ENCODE assay signal across 7 mouse cellular contexts in genomic region chr14:34673395-34674228, GRCm38 (mm10). TPM values are rescaled to one million over a fixed set of nuclear protein-coding genes. Genes with fewer than 3 reads are reported as not detected.
DNase-seq lines count a peak whose midpoint lies in the region; ATAC-seq lines count a peak whose summit lies in the region.

Wapl (plus strand) TSS chr14:34673928.

- H3K9me3 ChIP-seq in embryonic facial prominence, embryonic 11.5 days (replicated peaks; ENCODE audit: control insufficient read depth, low read length) = no peaks in the 10 kb centered on the region
- H3K9me3 ChIP-seq in limb, embryonic 10.5 days (replicated peaks) = no peaks in the 10 kb centered on the region
- H3K9me3 ChIP-seq in midbrain, embryonic 13.5 days = no peaks in the 10 kb centered on the region

- H3K4me2 ChIP-seq in embryonic facial prominence, embryonic 11.5 days (ENCODE audit: low read depth, low read length) = peak within 1 kb of the TSS; percentile 84
- H3K4me2 ChIP-seq in midbrain, embryonic 13.5 days (replicated peaks) = peak within 1 kb of the TSS; percentile 89

- H3K4me3 ChIP-seq in embryonic facial prominence, embryonic 11.5 days (ENCODE audit: low read depth, low read length) = peak within 1 kb of the TSS; percentile 97
- H3K4me3 ChIP-seq in limb, embryonic 10.5 days = peak within 1 kb of the TSS; percentile 87
- peak within 1 kb of the TSS; percentile 99 for H3K4me3 ChIP-seq in midbrain, embryonic 13.5 days (replicated peaks)

- peak within 1 kb of the TSS; percentile 91 for H3K27ac ChIP-seq in embryonic facial prominence, embryonic 11.5 days (replicated peaks; ENCODE audit: low read depth, low read length)
- peak within 1 kb of the TSS; percentile 95 for H3K27ac ChIP-seq in limb, embryonic 10.5 days
- peak within 1 kb of the TSS; percentile 95 for H3K27ac ChIP-seq in midbrain, embryonic 13.5 days

- ATAC-seq in embryonic facial prominence, embryonic 11.5 days (replicated peaks; ENCODE audit: insufficient number of reproducible peaks, low FRiP score, low TSS enrichment, low read depth) = peak; percentile 98
- peak; percentile 94 for ATAC-seq in granulocyte monocyte progenitor cell, adult 5-6 weeks (replicated peaks; ENCODE audit: poor library complexity, severe bottlenecking)
- ATAC-seq in midbrain, embryonic 13.5 days = peak; percentile 99

- peak; percentile 98 for DNase-seq in adrenal gland, postnatal 14 days
- DNase-seq in embryonic facial prominence, embryonic 11.5 days (ENCODE audit: low spot score) = peak; percentile 97
- peak; percentile 98 for DNase-seq in kidney, adult 11 months
- DNase-seq in limb, embryonic 10.5 days (ENCODE audit: low spot score) = peak; percentile 96
- DNase-seq in spleen, adult 12 weeks (ENCODE audit: low spot score) = peak; percentile 95

- no peaks in the 10 kb centered on the region for H3K4me1 ChIP-seq in embryonic facial prominence, embryonic 11.5 days (ENCODE audit: control insufficient read depth, insufficient read depth, low read length)
- peaks cover 20% of the 10 kb centered on the region for H3K4me1 ChIP-seq in limb, embryonic 10.5 days
- H3K4me1 ChIP-seq in midbrain, embryonic 13.5 days (replicated peaks) = peaks cover 26% of the 10 kb centered on the region

- WGBS in embryonic facial prominence, embryonic 11.5 days = under 1% methylated on average over 76 of the region's 90 CpGs
- under 1% methylated on average over 90 of the region's 90 CpGs for WGBS in limb, embryonic 10.5 days
- under 1% methylated on average over 81 of the region's 90 CpGs for WGBS in midbrain, embryonic 13.5 days

- no peaks in the 10 kb centered on the region for H3K36me3 ChIP-seq in embryonic facial prominence, embryonic 11.5 days (replicated peaks; ENCODE audit: control insufficient read depth, insufficient read depth, low read depth, low read length)
- peaks cover 13% of the 10 kb centered on the region for H3K36me3 ChIP-seq in limb, embryonic 10.5 days
- peaks cover 6% of the 10 kb centered on the region; the same call in 1 of the 2 replicates for H3K36me3 ChIP-seq in midbrain, embryonic 13.5 days

- H3K27me3 ChIP-seq in embryonic facial prominence, embryonic 11.5 days (ENCODE audit: control insufficient read depth, insufficient read depth, low read length) = no peaks in the 10 kb centered on the region
- H3K27me3 ChIP-seq in limb, embryonic 10.5 days (ENCODE audit: low read depth, poor library complexity, severe bottlenecking) = no peaks in the 10 kb centered on the region
- H3K27me3 ChIP-seq in midbrain, embryonic 13.5 days = no peaks in the 10 kb centered on the region

- peak within 1 kb of the TSS; percentile 97 for H3K9ac ChIP-seq in embryonic facial prominence, embryonic 11.5 days (replicated peaks; ENCODE audit: low read length)
- peak within 1 kb of the TSS; percentile 93 for H3K9ac ChIP-seq in midbrain, embryonic 13.5 days (replicated peaks)

RNA-seq across cellular contexts. Expression of gene Wapl, which starts in this region (rescaled TPM):
- total RNA-seq in adrenal gland, postnatal 14 days (2021) = 78.3 and 79.8 TPM in 2 replicates
- 35.1 and 38.0 TPM in 2 replicates for polyA plus RNA-seq in embryonic facial prominence, embryonic 11.5 days (2014; fragmentation: Nextera tagmentation; extraction: Ambion mirVana)
- total RNA-seq in granulocyte monocyte progenitor cell, adult 5-6 weeks (2014; fragmentation: Nextera tagmentation) = 56.4 and 57.8 TPM in 2 replicates
- 101 and 111 TPM in 2 replicates for total RNA-seq in granulocyte monocyte progenitor cell, adult 5-6 weeks (2017)
- 23.2 and 28.2 TPM in 2 replicates for polyA plus RNA-seq in limb, embryonic 10.5 days (2016; fragmentation: Nextera tagmentation; extraction: Ambion mirVana)
- 20.8 and 22.5 TPM in 2 replicates for polyA plus RNA-seq in midbrain, embryonic 13.5 days (2015; fragmentation: Nextera tagmentation; extraction: Ambion mirVana)

Comparison
In these comparisons a context has a peak if more than half of its experiments do, and no peak if none do; other contexts are left out.
1. Peak in every context shown above with its lines: DNase-seq, ATAC-seq, H3K4me3 ChIP-seq and H3K27ac ChIP-seq.